Mouse (Mus musculus) heart, postnatal 14 days (tissue): ENCODE measurements around the gene Tmem132c. TPM values are rescaled to one million over a fixed set of nuclear protein-coding genes. Genes with fewer than 3 reads are reported as not detected.

ENCODE experiments used
- DNase-seq, 2 experiments: peaks; one replicate each; pipeline ENCODE4 v3.0.0; 2021 to 2022
- intact Hi-C: fragments of 180-260 bp; cut with DNase I; formaldehyde crosslinking; loops from one replicate; pipeline ENCODE4 v1.15.1; 2025
- total RNA-seq, 2 experiments: library from RNA; stranded (reverse); gene quantifications; 2 replicates each; pipeline ENCODE4 v1.2.3; 2021

Gene Tmem132c
- total RNA-seq, 2 experiments from 2014 or later: 0.17 to 0.33 TPM

DNA sequence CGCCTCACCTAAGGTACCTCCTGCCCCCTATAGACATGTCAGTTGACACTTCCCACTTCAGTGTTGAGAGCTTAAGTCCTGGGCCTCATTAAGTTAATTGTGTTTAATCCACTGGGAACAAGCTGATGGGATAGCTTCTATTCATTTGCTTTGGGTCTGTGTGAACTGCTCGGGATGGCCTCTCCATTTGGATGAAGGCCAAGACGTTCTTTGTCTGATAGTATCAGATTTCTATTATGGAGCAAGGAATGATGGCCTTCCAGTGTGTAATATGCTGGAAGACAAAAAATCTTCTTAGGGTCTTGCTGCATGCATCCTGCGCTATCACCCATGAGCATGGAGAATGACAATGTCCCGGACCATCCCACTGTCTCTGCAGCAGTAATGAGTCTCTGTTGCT lies 141.0 kb downstream of the Tmem132c start:
- DNase-seq: no peak
- intact Hi-C loops: no loop called here

DNA sequence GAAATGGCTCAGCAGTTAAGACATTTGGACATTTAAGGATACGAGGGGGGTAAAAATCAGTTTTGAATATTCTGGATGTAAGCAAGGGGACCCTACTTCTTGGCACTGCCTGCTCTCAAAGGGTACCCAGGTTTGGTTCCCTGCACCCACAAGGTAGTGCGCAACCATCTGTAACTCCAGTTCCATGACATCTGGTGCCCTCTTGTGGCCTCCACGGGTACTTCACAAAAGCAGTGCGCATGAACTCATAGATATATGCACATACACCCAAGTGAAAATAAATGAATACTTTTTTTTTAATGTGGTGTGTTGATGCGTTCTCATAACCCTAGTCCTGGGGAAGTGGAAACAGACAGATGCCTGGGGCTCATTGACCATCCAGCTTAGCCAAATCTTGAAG lies 149.6 kb downstream of the Tmem132c start:
- DNase-seq: no peak
- intact Hi-C loops: no loop called here

GRCm38 (mm10) chr5:127396889-127397288 lies 155.3 kb downstream of the Tmem132c start:
- no peak for DNase-seq
- intact Hi-C loops: no loop called here

DNA sequence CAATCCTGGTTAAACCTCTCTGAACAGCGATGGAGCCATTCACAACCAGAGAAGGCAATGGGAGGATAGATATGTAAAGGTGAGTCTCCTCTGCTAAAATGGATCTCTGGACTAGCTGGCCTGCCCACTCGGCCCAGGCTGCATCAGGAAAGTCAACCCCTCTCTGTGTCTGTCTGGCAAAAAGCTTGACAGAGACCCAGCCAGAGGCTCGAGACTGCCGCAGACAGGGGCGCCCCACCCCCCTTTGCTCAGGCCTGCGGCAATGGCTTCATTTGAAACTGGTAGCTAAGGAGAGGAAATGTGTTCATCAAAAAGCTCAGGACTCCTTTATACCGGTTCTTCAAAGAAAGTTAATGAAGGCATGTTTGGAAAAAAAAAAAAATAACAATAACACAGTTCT lies 156.4 kb downstream of the Tmem132c start:
- DNase-seq: no peak
- intact Hi-C loops: no loop called here

DNA sequence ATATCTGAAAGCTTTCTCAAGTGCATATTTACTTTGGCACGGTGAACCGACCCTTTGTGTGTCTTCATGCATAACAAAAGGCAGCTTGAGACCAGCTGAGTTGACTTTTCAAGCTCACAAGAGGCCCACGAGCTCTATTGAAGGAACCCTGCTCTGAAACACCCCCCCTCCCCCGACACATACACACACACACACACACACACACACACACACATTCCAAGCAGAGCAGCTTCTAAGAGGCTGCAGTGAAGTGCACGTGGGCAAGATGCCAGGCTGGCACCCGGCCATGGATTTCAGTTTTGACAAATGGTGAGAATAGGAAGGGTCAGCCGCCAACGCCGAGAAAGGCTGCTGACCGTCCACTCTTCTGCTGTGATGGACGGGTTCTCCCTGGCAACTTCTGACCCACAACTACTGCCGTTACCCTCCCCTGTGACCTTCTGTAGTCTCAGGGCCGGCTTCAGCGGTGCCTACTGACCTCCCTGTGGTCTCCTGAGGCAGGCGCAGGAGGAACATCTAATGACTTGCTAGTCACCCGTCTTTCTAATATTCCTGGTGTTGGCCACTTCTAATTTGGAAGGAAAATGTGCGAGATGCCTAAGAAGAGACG lies 163.9 kb downstream of the Tmem132c start:
- intact Hi-C loops: loop anchor here (10.0 kb wide), 1 partner anchor 59 kb away; no protein-coding TSS in a partner anchor
- DNase-seq: peak; percentile 60 to 78

GRCm38 (mm10) chr5:127406014-127406655 lies 164.5 kb downstream of the Tmem132c start:
- no peak for DNase-seq
- intact Hi-C loops: loop anchor here (10.0 kb wide), 1 partner anchor 59 kb away; no protein-coding TSS in a partner anchor

DNA sequence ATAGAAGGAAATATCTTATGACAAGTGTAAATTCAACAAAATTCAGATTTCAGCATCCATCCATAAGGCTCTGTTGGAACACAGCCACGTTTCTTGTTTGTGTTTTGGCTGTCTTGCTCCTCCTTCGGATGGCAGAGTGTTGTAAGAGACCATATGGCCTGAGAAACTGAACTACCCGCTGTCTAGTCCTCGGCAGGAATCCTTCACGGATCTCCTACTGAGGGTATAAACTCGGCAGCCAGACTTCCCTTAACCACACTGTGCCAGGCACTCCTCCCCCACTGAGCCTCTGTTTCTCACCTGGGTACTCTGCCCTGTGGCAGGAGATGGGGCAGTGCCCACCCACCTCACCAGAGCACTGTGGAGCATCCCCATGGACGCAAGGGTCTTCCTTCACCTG lies 174.9 kb downstream of the Tmem132c start:
- no peak for DNase-seq

DNA sequence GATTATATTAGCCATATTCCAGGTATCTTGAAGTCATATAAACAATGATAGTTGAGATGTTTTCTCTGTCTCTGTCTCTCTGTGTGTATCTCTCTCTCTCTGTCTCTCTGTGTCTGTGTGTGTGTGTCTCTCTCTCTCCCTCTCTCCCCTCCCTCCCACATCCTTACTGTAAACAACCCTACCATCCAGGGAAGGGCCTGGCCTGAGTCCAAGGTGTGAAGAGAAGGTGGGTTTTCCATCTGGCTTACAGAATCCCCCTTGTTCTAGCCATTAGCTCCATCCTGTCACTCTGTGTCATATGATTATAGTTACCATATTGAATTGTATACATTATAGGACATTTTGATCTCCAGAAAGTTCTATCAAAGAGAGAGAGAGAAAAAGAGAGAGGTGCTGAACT lies 182.3 kb downstream of the Tmem132c start:
- intact Hi-C loops: no loop called here
- no peak for DNase-seq

More for the DNA sequence above, 174.9 kb downstream of the Tmem132c start:
- intact Hi-C loops: no loop called here

DNA sequence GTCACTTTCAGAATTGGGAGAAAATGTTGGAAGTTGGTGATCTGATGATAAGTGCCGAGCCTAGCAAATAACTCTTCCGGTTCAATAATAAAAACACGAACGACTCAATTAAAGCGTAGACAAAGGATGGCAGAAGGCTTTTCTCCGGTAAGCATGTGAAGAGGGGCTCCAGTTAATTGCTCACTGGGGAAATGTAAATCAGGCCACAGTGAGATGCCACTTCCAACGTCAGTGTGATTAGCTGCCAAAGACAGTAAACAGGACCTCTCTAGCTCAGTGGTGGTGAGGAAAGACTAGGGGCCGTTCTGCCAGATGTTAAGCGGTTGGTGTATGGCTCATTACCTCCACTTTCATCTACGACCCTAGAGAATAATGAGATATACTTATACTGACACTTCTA lies 187.5 kb downstream of the Tmem132c start:
- no peak for DNase-seq
- intact Hi-C loops: no loop called here

- DNase-seq: no peak
- intact Hi-C loops: no loop called here
Measured at GRCm38 (mm10) chr5:127431561-127431960, 190.0 kb downstream of the Tmem132c start.

DNA sequence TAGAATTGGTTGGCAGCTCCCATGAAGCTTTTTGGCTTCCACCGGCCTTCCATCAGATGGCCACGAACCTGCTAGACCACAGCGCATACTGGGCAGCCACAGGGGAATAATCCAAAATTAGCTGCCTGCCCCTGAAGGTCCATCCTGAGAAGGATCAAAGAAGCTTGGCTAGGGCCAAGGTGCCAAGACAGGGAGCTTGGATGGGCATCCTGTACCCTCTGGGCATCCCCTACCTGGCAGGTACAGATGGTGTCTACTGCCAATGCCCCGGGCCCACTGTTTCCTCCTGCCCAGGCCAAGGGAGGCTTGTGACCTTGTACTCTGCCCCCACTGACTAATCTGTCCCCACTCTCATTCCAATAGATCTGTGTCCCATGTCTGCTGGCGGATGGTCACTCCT lies 195.2 kb downstream of the Tmem132c start:
- intact Hi-C loops: no loop called here
- DNase-seq: no peak

DNA sequence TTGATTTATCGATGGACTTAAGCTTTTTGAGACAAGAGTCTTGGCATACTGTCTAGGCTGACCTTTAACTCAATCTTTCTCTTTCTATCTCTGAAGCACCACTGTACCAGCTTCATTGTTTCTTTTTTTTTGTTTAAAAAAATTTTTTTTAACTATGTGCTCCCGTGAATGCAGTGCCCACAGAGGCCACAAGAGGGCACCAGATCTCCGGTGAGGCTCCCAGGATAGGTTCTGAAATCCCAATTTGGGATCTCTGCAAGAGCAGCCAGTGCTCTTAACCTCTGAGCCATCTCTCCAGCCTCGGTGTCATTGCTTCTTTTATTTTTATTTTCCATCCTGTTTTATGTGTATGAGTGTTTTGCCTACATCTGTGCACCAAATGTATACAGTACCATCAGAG lies 197.0 kb downstream of the Tmem132c start:
- DNase-seq: no peak
- intact Hi-C loops: no loop called here

DNA sequence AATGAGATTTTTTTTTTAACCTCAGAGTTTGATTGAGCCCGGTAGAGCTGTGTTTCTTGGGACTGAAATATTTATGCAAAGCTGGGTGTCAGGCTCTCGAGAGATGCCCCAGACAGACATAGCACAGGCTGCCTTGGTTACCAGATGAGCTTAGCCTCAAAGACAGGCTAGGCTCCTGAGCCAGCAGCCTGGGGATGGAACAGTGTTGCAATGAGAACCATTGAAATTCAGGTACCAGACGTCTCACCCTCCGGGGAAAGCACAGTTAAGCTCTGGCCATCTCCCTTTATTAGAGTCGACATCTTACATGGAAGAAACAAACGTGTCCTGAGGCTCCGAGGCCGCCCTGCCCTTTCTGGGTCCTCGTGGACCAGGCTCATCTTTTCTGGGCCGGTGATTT lies 200.4 kb downstream of the Tmem132c start:
- DNase-seq: no peak
- intact Hi-C loops: no loop called here

DNA sequence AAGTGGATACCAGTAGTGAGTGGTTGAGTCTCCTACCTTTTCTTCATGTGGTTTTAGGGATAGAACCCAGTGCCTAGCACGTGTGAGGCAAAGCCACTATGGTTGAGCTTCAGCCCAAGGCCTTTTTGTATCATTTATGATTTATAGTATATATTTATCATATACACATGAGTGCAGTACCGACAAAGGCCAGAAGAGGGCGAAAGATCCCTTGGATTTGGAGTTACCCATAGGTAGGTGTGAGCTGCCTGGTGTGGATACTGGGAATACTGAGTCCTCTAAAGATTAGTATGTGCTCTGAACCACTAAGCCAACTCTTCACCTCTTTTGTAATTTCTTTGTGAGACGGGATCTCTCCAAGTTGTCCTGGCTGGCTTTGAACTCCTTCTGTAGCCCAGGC lies 212.0 kb downstream of the Tmem132c start:
- intact Hi-C loops: loop anchor here (5.0 kb wide), 1 partner anchor 124 kb away; no protein-coding TSS in a partner anchor
- peak in 1 of 2 experiments; percentile 34 for DNase-seq

DNA sequence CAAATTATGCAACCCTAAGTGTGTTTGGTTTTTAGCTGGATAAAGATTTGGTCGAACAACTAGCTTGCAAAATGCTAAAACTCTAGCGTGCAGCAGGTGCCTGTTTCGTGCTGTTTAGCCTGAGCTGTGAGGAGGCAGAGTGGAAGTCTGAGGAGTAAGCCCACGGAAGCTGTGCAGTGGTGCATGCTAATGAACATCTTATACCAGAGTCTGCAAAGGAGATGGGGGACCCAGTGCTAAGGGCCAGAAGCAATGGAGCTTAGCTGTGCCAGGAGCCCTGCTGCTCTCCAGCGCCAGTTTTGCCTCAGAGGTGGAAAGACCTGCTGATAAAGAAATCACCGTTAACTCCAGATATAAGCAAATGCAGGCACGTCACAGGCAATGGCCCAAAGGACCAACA lies 212.5 kb downstream of the Tmem132c start:
- intact Hi-C loops: loop anchor here (5.0 kb wide), 1 partner anchor 123 kb away; no protein-coding TSS in a partner anchor
- no peak for DNase-seq

GRCm38 (mm10) chr5:127456076-127456475 lies 214.5 kb downstream of the Tmem132c start:
- intact Hi-C loops: no loop called here
- DNase-seq: no peak

- intact Hi-C loops: loop anchor here (10.0 kb wide), 1 partner anchor 63 kb away; no protein-coding TSS in a partner anchor
- DNase-seq: peak; percentile 13 to 21
Measured at GRCm38 (mm10) chr5:127468151-127468550, 226.5 kb downstream of the Tmem132c start.

- intact Hi-C loops: no loop called here
- DNase-seq: no peak
Measured at GRCm38 (mm10) chr5:127470351-127470750, 228.7 kb downstream of the Tmem132c start.

DNA sequence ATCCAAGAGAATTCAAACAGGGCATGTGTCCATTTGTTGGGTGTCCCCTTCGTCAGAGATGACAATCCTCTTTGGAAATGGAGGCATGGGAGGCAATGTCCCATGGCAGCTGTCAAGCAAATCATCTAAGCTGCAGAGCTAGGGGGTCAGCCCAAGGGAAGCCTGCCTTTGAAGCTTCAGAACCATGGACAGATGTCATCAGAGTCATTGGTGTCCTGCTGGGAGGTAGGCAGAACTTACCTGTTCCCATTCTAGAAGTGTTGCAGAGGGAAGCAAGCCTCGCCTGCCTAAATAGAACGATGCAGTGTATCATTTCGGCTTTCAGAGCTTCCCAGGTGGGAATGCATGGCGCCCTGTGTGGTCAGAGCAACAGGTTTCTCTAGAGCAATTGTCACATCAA lies 230.3 kb downstream of the Tmem132c start:
- DNase-seq: no peak
- intact Hi-C loops: no loop called here

- DNase-seq: no peak
- intact Hi-C loops: no loop called here
Measured at GRCm38 (mm10) chr5:127473706-127474105, 232.1 kb downstream of the Tmem132c start.

DNA sequence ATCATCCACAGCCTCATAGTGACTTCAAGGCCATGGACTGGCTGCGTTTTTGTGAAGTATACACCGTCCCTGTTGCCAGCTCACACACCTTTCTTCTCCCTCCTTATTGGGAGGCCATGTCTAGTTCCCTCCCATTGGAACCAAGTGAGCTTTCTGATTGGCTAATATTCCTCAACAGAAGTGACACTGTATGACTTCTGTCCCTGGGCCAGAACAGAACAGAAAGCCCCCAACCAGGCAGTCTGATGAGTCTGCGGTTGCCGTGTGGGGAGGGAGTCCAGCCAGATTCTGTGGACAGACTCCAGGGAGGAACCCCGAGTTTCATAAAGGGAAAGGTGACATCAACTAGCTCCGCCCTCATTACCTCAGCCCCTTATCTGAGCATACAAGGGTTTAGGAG lies 233.2 kb downstream of the Tmem132c start:
- DNase-seq: no peak
- intact Hi-C loops: no loop called here

- intact Hi-C loops: no loop called here
- no peak for DNase-seq
Measured at GRCm38 (mm10) chr5:127477790-127478189, 236.2 kb downstream of the Tmem132c start.
